Mouse (Mus musculus): Measurements from ENCODE around the gene Tubg1. TPM values are rescaled to one million over a fixed set of nuclear protein-coding genes. Genes with fewer than 3 reads are reported as not detected.

Gene Tubg1
- polyA plus RNA-seq, 1 experiment from 2014 or later = 103 TPM

DNA sequence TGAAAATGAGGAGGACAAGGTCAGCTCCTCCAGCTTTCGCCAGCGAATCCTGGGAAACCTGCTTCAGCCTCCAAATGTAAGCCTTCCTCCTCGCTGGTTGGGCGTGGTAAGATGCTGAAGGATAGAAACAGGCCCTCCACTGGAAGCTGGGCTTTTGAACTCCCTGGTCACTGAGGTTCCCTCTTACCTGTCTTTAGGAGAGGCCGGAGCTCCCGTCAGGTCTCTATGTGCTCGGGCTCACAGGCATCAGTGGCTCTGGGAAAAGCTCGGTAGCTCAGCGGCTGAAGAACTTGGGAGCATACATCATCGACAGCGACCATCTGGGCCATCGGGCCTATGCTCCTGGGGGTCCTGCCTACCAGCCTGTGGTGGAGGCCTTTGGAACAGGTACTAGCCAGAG, 34.9 kb upstream of the Tubg1 start:
- Histone ChIP-seq H3K4me2 (no peak overlapping the region), H3K4me3 (replicated peaks) (no peak overlapping the region), H3K4me1 (peaks cover 56% of the 10 kb centered on the region), H3K36me3 (replicated peaks) (peaks cover 20% of the 10 kb centered on the region), H3K27me3 (peaks cover 17% of the 10 kb centered on the region), H3K9ac (no peak overlapping the region), H3K9me3 (no peaks in the 10 kb centered on the region), H3K27ac (no peak overlapping the region)
- no peak for ATAC-seq (ENCODE audit: low FRiP score)
- 93% methylated on average over 12 of the region's 12 CpGs for WGBS

- Histone ChIP-seq H3K4me2 (no peak overlapping the region), H3K9me3 (no peaks in the 10 kb centered on the region), H3K27ac (no peak overlapping the region; the same call in 1 of the 2 replicates), H3K9ac (peak overlapping the region; percentile 42; the same call in 1 of the 2 replicates), H3K4me1 (peaks cover 54% of the 10 kb centered on the region), H3K27me3 (peaks cover 7% of the 10 kb centered on the region), H3K36me3 (replicated peaks) (peaks cover 30% of the 10 kb centered on the region), H3K4me3 (replicated peaks) (no peak overlapping the region)
- WGBS = 92% methylated on average over 18 of the region's 18 CpGs
- ATAC-seq (ENCODE audit: low FRiP score) = no peak
Observed at GRCm38 (mm10) chr11:101085617-101086322, 34.0 kb upstream of the Tubg1 start.

GRCm38 (mm10) chr11:101086323-101086674, 33.4 kb upstream of the Tubg1 start:
- no peaks in the 10 kb centered on the region for H3K9me3 ChIP-seq
- 85% methylated on average over 6 of the region's 6 CpGs for WGBS
- H3K4me1 ChIP-seq = peaks cover 52% of the 10 kb centered on the region
- H3K27ac ChIP-seq = peak overlapping the region; percentile 91
- H3K9ac ChIP-seq = peak overlapping the region; percentile 42; the same call in 1 of the 2 replicates
- H3K27me3 ChIP-seq = peaks cover 2% of the 10 kb centered on the region
- peak overlapping the region; percentile 84; the same call in 1 of the 2 replicates for H3K4me3 ChIP-seq (replicated peaks)
- ATAC-seq (ENCODE audit: low FRiP score) = no peak
- H3K36me3 ChIP-seq (replicated peaks) = peaks cover 35% of the 10 kb centered on the region
- H3K4me2 ChIP-seq = peak overlapping the region; percentile 98

DNA sequence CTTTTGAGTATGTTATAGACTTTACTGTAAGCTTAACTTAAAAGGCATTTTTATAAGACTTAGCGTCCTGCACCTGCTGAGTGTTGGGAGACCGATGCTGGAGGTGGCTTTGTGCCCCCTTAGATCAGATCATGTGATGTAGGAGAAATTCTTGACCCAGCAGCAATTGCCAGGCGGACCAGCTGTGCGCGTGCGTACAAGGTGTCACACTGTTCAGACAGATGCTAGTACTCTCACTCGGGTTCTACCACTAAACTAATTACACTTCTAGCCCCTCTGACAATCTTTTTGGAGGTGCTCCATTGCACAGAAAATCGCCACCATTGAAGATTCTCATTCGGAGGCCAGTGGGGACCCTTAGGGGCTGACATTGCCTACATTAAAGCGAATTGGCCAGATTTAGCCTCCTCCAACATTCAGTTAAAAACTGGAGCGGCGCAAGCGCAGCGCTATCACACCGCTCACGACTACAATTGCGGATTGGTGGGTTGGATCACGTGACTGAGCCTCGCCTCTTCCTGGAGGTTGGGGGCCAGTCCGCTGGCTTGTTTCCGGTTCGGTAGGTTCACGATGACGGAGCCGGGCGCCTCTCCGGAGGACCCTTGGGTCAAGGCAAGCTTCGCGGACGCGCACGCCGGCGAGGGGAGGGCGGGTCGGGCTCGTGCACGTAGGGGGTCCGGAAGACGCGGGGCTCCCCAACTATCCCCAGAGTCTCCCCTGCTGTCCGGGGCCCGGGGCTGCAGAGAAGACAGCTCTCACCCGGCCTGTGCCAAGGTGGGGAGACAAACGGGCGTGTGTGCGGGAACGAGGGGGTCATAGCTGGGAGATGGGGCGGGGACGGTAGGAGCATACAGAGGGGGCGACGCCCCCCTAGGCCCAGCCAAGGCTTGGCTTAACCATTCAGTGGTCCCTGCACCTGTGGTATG, 32.7 kb upstream of the Tubg1 start, which contains the start of gene Mlx:
TSS of gene Mlx (plus strand) at position 522 of the 926 bp plus-strand sequence.
- peak; percentile 86 for ATAC-seq (ENCODE audit: low FRiP score)
- Histone ChIP-seq H3K4me3 (replicated peaks) (peak within 1 kb of the TSS; percentile 84), H3K9ac (peak within 1 kb of the TSS; percentile 89), H3K27me3 (no peaks in the 10 kb centered on the region), H3K9me3 (no peaks in the 10 kb centered on the region), H3K36me3 (replicated peaks) (peaks cover 43% of the 10 kb centered on the region), H3K27ac (peak within 1 kb of the TSS; percentile 91), H3K4me2 (peak within 1 kb of the TSS; percentile 98), H3K4me1 (peaks cover 45% of the 10 kb centered on the region)
- WGBS = 1% methylated on average over 52 of the region's 52 CpGs

GRCm38 (mm10) chr11:101087682-101088055, 32.1 kb upstream of the Tubg1 start:
- no peaks in the 10 kb centered on the region for H3K9me3 ChIP-seq
- H3K36me3 ChIP-seq (replicated peaks) = peaks cover 49% of the 10 kb centered on the region
- H3K4me2 ChIP-seq = peak overlapping the region; percentile 98
- peak overlapping the region; percentile 91; the same call in 1 of the 2 replicates for H3K27ac ChIP-seq
- peaks cover 45% of the 10 kb centered on the region for H3K4me1 ChIP-seq
- H3K27me3 ChIP-seq = no peaks in the 10 kb centered on the region
- peak overlapping the region; percentile 84 for H3K4me3 ChIP-seq (replicated peaks)
- H3K9ac ChIP-seq = peak overlapping the region; percentile 89
- ATAC-seq (ENCODE audit: low FRiP score) = no peak; the same call in 1 of the 2 replicates
- 13% methylated on average over 8 of the region's 8 CpGs for WGBS

GRCm38 (mm10) chr11:101089931-101090330, 29.8 kb upstream of the Tubg1 start:
- WGBS = 84% methylated on average over 1 of the region's 1 CpGs
- peaks cover 61% of the 10 kb centered on the region for H3K36me3 ChIP-seq (replicated peaks)
- H3K4me1 ChIP-seq = peaks cover 46% of the 10 kb centered on the region
- H3K27me3 ChIP-seq = no peaks in the 10 kb centered on the region
- no peaks in the 10 kb centered on the region for H3K9me3 ChIP-seq
- H3K27ac ChIP-seq = no peak overlapping the region
- no peak overlapping the region for H3K9ac ChIP-seq
- no peak overlapping the region for H3K4me3 ChIP-seq (replicated peaks)
- ATAC-seq (ENCODE audit: low FRiP score) = no peak
- no peak overlapping the region for H3K4me2 ChIP-seq

- H3K36me3 ChIP-seq (replicated peaks) = peaks cover 72% of the 10 kb centered on the region
- ATAC-seq (ENCODE audit: low FRiP score) = peak; percentile 50
- peaks cover 19% of the 10 kb centered on the region for H3K4me1 ChIP-seq
- H3K9ac ChIP-seq = peak overlapping the region; percentile 74
- H3K4me2 ChIP-seq = peak overlapping the region; percentile 72
- H3K4me3 ChIP-seq (replicated peaks) = peak overlapping the region; percentile 74
- no peaks in the 10 kb centered on the region for H3K27me3 ChIP-seq
- peak overlapping the region; percentile 56; the same call in 1 of the 2 replicates for H3K27ac ChIP-seq
- H3K9me3 ChIP-seq = no peaks in the 10 kb centered on the region
- 1% methylated on average over 18 of the region's 18 CpGs for WGBS
Observed at GRCm38 (mm10) chr11:101094930-101095313, 24.8 kb upstream of the Tubg1 start.

DNA sequence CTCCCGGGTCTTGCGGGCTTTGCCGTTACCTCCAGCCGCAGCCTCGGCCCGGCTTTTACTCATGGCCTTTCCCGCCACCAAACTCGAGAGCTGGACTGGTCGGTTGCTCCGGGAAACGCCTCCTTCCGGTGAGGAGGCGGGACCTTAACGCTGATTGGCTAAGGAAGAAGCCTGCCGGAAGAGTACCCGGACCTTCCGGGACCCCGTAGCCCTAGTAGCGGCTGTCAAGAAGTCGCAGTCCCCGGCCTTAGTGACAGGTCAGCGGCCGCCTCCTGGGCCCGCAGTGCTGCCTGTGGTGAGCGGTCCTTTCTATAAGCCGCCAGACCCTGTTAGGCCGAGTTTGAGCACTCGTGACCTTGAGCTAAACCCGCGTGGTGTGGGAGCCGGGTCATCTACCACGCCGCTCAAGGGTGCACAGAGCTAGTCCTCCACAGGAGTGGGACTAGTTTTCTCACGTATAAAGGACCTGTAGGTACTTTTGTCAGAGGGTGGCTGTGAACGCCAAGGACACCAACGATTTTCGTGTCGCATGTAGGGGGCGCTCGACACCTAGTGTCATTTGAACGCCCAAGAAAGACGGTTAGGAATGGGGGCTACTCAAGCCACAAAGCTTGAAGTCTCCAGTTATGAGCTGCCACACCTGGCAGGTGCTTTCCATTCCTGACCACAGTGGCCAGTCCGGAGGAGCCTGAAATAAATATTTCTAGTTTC, 24.3 kb upstream of the Tubg1 start, which contains the start of gene Psmc3ip:
TSS of gene Psmc3ip (minus strand) at position 123 of the 711 bp plus-strand sequence.
- ATAC-seq (ENCODE audit: low FRiP score) = peak; percentile 97
- H3K4me2 ChIP-seq = peak within 1 kb of the TSS; percentile 72
- H3K9me3 ChIP-seq = no peaks in the 10 kb centered on the region
- H3K4me3 ChIP-seq (replicated peaks) = peak within 1 kb of the TSS; percentile 74
- H3K36me3 ChIP-seq (replicated peaks) = peaks cover 72% of the 10 kb centered on the region
- H3K4me1 ChIP-seq = peaks cover 19% of the 10 kb centered on the region
- under 1% methylated on average over 43 of the region's 43 CpGs for WGBS
- H3K27me3 ChIP-seq = no peaks in the 10 kb centered on the region
- peak within 1 kb of the TSS; percentile 74 for H3K9ac ChIP-seq
- H3K27ac ChIP-seq = peak within 1 kb of the TSS; percentile 86

GRCm38 (mm10) chr11:101098231-101098630, 21.5 kb upstream of the Tubg1 start:
- H3K4me3 ChIP-seq (replicated peaks) = no peak overlapping the region
- H3K4me2 ChIP-seq = no peak overlapping the region
- no peak overlapping the region for H3K27ac ChIP-seq
- H3K9ac ChIP-seq = no peak overlapping the region
- peaks cover 70% of the 10 kb centered on the region for H3K36me3 ChIP-seq (replicated peaks)
- no peak for ATAC-seq (ENCODE audit: low FRiP score)
- 91% methylated on average over 8 of the region's 8 CpGs for WGBS
- H3K9me3 ChIP-seq = no peaks in the 10 kb centered on the region
- no peaks in the 10 kb centered on the region for H3K27me3 ChIP-seq
- H3K4me1 ChIP-seq = peaks cover 19% of the 10 kb centered on the region

GRCm38 (mm10) chr11:101103011-101103410, 16.7 kb upstream of the Tubg1 start:
- no peaks in the 10 kb centered on the region for H3K27me3 ChIP-seq
- no peak overlapping the region for H3K27ac ChIP-seq
- no peak overlapping the region for H3K4me3 ChIP-seq (replicated peaks)
- H3K4me1 ChIP-seq = no peaks in the 10 kb centered on the region
- H3K9ac ChIP-seq = no peak overlapping the region
- no peaks in the 10 kb centered on the region for H3K9me3 ChIP-seq
- H3K36me3 ChIP-seq (replicated peaks) = peaks cover 62% of the 10 kb centered on the region
- no peak for ATAC-seq (ENCODE audit: low FRiP score)
- H3K4me2 ChIP-seq = no peak overlapping the region
- WGBS = 94% methylated on average over 5 of the region's 5 CpGs

DNA sequence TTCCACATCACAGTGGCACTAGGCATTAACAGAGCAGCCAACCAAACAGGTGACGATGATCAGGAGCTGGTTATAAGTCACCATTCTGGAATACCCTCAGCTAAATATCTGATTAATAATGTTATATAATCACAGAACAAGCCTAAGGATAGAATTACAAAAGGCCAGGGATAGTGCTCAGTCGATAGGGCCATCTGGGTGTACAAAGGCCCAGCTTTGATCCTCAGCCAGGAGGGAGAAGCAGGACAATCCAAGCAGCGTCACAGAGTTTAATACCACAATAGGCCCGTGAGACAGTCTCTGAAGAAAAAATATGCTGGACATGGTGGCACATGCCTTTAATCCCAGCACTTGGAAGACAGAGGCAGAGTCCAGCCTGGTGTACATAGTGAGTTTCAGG, 10.4 kb upstream of the Tubg1 start:
- Histone ChIP-seq H3K4me3 (replicated peaks) (no peak overlapping the region), H3K4me2 (no peak overlapping the region), H3K36me3 (replicated peaks) (0 out of 2 replicates have a peak, but pooled peaks cover 12% of the 10 kb centered on the region), H3K9me3 (no peaks in the 10 kb centered on the region), H3K4me1 (peaks cover 4% of the 10 kb centered on the region; the same call in 1 of the 2 replicates), H3K9ac (no peak overlapping the region), H3K27ac (no peak overlapping the region), H3K27me3 (no peaks in the 10 kb centered on the region)
- WGBS = 74% methylated on average over 4 of the region's 4 CpGs
- ATAC-seq (ENCODE audit: low FRiP score) = no peak

GRCm38 (mm10) chr11:101110708-101111107, 9.0 kb upstream of the Tubg1 start:
- H3K9me3 ChIP-seq = no peaks in the 10 kb centered on the region
- no peak for ATAC-seq (ENCODE audit: low FRiP score)
- peaks cover 15% of the 10 kb centered on the region for H3K4me1 ChIP-seq
- H3K27ac ChIP-seq = no peak overlapping the region
- no peak overlapping the region for H3K9ac ChIP-seq
- H3K27me3 ChIP-seq = no peaks in the 10 kb centered on the region
- 0 out of 2 replicates have a peak, but pooled peaks cover 8% of the 10 kb centered on the region for H3K36me3 ChIP-seq (replicated peaks)
- no peak overlapping the region for H3K4me3 ChIP-seq (replicated peaks)
- no peak overlapping the region for H3K4me2 ChIP-seq
- WGBS = 71% methylated on average over 5 of the region's 5 CpGs
